8 mouse cellular contexts compared by ENCODE assay signal in the genomic region with DNA sequence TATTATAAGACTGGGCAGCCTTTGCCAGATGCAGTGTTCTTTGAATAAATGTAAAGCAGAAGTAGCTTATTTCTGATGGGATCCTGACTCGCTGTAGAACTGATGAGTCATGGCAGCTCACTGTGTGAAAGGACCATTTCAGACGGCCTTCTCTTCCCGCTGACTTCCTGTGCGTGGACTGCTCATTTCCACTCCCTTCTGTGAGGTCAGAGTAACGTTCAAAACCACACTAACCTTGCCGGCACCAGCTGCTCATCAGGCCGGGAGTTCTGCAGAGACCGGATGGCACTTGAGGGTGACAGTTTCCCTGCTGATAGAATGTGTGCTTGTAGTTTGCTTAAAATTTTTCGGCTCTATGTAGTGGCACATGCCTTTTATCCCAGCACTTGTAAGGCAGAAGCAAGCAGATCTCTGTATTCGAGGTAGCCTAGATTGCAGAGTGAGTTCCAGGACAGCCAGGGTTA. TPM values are rescaled to one million over a fixed set of nuclear protein-coding genes. Genes with fewer than 3 reads are reported as not detected.
DNase-seq lines count a peak whose midpoint lies in the region; ATAC-seq and TF ChIP-seq lines count a peak whose summit lies in the region.

No protein-coding gene starts in this region.

- H3K4me3 ChIP-seq in hindbrain, postnatal 0 days (ENCODE audit: low read length) = no peak overlapping the region
- no peak overlapping the region for H3K4me3 ChIP-seq in hindbrain, embryonic 16.5 days (ENCODE audit: low read length)
- no peak overlapping the region for H3K4me3 ChIP-seq in embryonic facial prominence, embryonic 15.5 days (replicated peaks)
- H3K4me3 ChIP-seq in intestine, embryonic 16.5 days (ENCODE audit: low read length) = no peak overlapping the region
- no peak overlapping the region for H3K4me3 ChIP-seq in lung, adult 2 months (replicated peaks; ENCODE audit: extremely low read depth, low read depth, low read length)
- no peak overlapping the region for H3K4me3 ChIP-seq in forebrain, embryonic 14.5 days (ENCODE audit: low read depth, low read length)

- DNase-seq in hindbrain, postnatal 0 days (ENCODE audit: low spot score) = peak; percentile 10
- DNase-seq in NIH3T3 (ENCODE audit: low read depth) = peak; percentile 82
- peak; percentile 23 for DNase-seq in lung, adult 2 months
- peak; percentile 21 to 25 for DNase-seq in spleen, postnatal 14 days (ENCODE audit: low spot score in 2 of 2)
- no peak for DNase-seq in forebrain, embryonic 14.5 days (ENCODE audit: low spot score)

- no peaks in the 10 kb centered on the region for H3K27me3 ChIP-seq in hindbrain, postnatal 0 days (ENCODE audit: insufficient read depth, low read length)
- no peaks in the 10 kb centered on the region for H3K27me3 ChIP-seq in hindbrain, embryonic 16.5 days (replicated peaks; ENCODE audit: control insufficient read depth, insufficient read depth, low read length)
- no peaks in the 10 kb centered on the region for H3K27me3 ChIP-seq in embryonic facial prominence, embryonic 15.5 days
- no peaks in the 10 kb centered on the region for H3K27me3 ChIP-seq in intestine, embryonic 16.5 days (replicated peaks; ENCODE audit: control insufficient read depth, insufficient read depth, low read length)
- H3K27me3 ChIP-seq in forebrain, embryonic 14.5 days (replicated peaks; ENCODE audit: control insufficient read depth, insufficient read depth, low read length) = no peaks in the 10 kb centered on the region

- no peak for TF ChIP-seq CTCF in hindbrain, postnatal 0 days (IDR thresholded peaks at IDR 0.05; ENCODE audit: low read depth)
- no peak for TF ChIP-seq CTCF in lung, adult 2 months (IDR thresholded peaks at IDR 0.05; ENCODE audit: insufficient read depth, low read length)

- ATAC-seq in hindbrain, postnatal 0 days = no peak
- ATAC-seq in hindbrain, embryonic 16.5 days = no peak
- no peak for ATAC-seq in embryonic facial prominence, embryonic 15.5 days (ENCODE audit: insufficient number of reproducible peaks, low FRiP score, low TSS enrichment, low read depth)
- peak; percentile 54 for ATAC-seq in intestine, embryonic 16.5 days
- ATAC-seq in forebrain, embryonic 14.5 days = no peak

- no peaks in the 10 kb centered on the region for H3K36me3 ChIP-seq in hindbrain, postnatal 0 days (ENCODE audit: insufficient read depth, low read length)
- no peaks in the 10 kb centered on the region for H3K36me3 ChIP-seq in hindbrain, embryonic 16.5 days (ENCODE audit: control insufficient read depth, insufficient read depth, low read length)
- no peaks in the 10 kb centered on the region for H3K36me3 ChIP-seq in embryonic facial prominence, embryonic 15.5 days
- H3K36me3 ChIP-seq in intestine, embryonic 16.5 days (ENCODE audit: control insufficient read depth, insufficient read depth, low read length) = no peaks in the 10 kb centered on the region
- no peaks in the 10 kb centered on the region for H3K36me3 ChIP-seq in forebrain, embryonic 14.5 days (ENCODE audit: control insufficient read depth, insufficient read depth, low read length)

- 59% methylated on average over 10 of the region's 10 CpGs for WGBS in hindbrain, postnatal 0 days
- WGBS in hindbrain, embryonic 16.5 days = 61% methylated on average over 10 of the region's 10 CpGs
- WGBS in embryonic facial prominence, embryonic 15.5 days = 43% methylated on average over 10 of the region's 10 CpGs
- WGBS in intestine, embryonic 16.5 days = 44% methylated on average over 10 of the region's 10 CpGs
- 25% methylated on average over 10 of the region's 10 CpGs for WGBS in lung, adult 2 months
- WGBS in forebrain, embryonic 14.5 days = 71% methylated on average over 10 of the region's 10 CpGs

- TF ChIP-seq POLR2A in lung, adult 2 months (IDR thresholded peaks at IDR 0.05; ENCODE audit: borderline replicate concordance, extremely low read depth, low read depth, low read length) = no peak

- H3K9ac ChIP-seq in hindbrain, postnatal 0 days (replicated peaks; ENCODE audit: low read length) = no peak overlapping the region
- no peak overlapping the region for H3K9ac ChIP-seq in hindbrain, embryonic 16.5 days (ENCODE audit: low read depth, low read length)
- no peak overlapping the region for H3K9ac ChIP-seq in embryonic facial prominence, embryonic 15.5 days
- no peak overlapping the region for H3K9ac ChIP-seq in intestine, embryonic 16.5 days (ENCODE audit: low read depth, low read length)
- H3K9ac ChIP-seq in forebrain, embryonic 14.5 days (ENCODE audit: low read length) = no peak overlapping the region

- no peaks in the 10 kb centered on the region for H3K4me1 ChIP-seq in hindbrain, postnatal 0 days (ENCODE audit: insufficient read depth, low read length)
- no peaks in the 10 kb centered on the region for H3K4me1 ChIP-seq in hindbrain, embryonic 16.5 days (ENCODE audit: control insufficient read depth, insufficient read depth, low read depth, low read length)
- peaks cover 7% of the 10 kb centered on the region for H3K4me1 ChIP-seq in embryonic facial prominence, embryonic 15.5 days
- 0 out of 2 replicates have a peak, but pooled peaks cover 6% of the 10 kb centered on the region for H3K4me1 ChIP-seq in intestine, embryonic 16.5 days (ENCODE audit: control insufficient read depth, insufficient read depth, low read length)
- H3K4me1 ChIP-seq in lung, adult 2 months (ENCODE audit: control insufficient read depth, insufficient read depth, low read length) = 0 out of 2 replicates have a peak, but pooled peaks cover 3% of the 10 kb centered on the region
- no peaks in the 10 kb centered on the region for H3K4me1 ChIP-seq in forebrain, embryonic 14.5 days (ENCODE audit: control insufficient read depth, insufficient read depth, low read length)

- H3K27ac ChIP-seq in hindbrain, postnatal 0 days = no peak overlapping the region
- H3K27ac ChIP-seq in hindbrain, embryonic 16.5 days (ENCODE audit: low read depth, low read length) = no peak overlapping the region
- peak overlapping the region; percentile 8; the same call in 1 of the 2 replicates for H3K27ac ChIP-seq in embryonic facial prominence, embryonic 15.5 days (replicated peaks)
- H3K27ac ChIP-seq in intestine, embryonic 16.5 days (ENCODE audit: low read length) = no peak overlapping the region
- H3K27ac ChIP-seq in forebrain, embryonic 14.5 days (ENCODE audit: low read depth, low read length) = no peak overlapping the region

- no peaks in the 10 kb centered on the region for H3K9me3 ChIP-seq in hindbrain, postnatal 0 days (ENCODE audit: low read length)
- H3K9me3 ChIP-seq in hindbrain, embryonic 16.5 days (ENCODE audit: control insufficient read depth, low read length) = no peaks in the 10 kb centered on the region
- no peaks in the 10 kb centered on the region for H3K9me3 ChIP-seq in embryonic facial prominence, embryonic 15.5 days (replicated peaks)
- H3K9me3 ChIP-seq in intestine, embryonic 16.5 days (ENCODE audit: control insufficient read depth, low read length) = no peaks in the 10 kb centered on the region
- no peaks in the 10 kb centered on the region for H3K9me3 ChIP-seq in forebrain, embryonic 14.5 days (replicated peaks; ENCODE audit: control insufficient read depth, low read length)

- H3K4me2 ChIP-seq in hindbrain, postnatal 0 days (ENCODE audit: low read depth, low read length) = no peak overlapping the region
- no peak overlapping the region for H3K4me2 ChIP-seq in hindbrain, embryonic 16.5 days (ENCODE audit: low read length)
- H3K4me2 ChIP-seq in embryonic facial prominence, embryonic 15.5 days (replicated peaks) = peak overlapping the region; percentile 6; the same call in 1 of the 2 replicates
- no peak overlapping the region for H3K4me2 ChIP-seq in intestine, embryonic 16.5 days (ENCODE audit: low read depth, low read length)
- no peak overlapping the region for H3K4me2 ChIP-seq in forebrain, embryonic 14.5 days (ENCODE audit: low read length)

RNA-seq across cellular contexts. Expression of gene Mta3, which starts 26.2 kb away (rescaled TPM):
- total RNA-seq in hindbrain, postnatal 0 days (2014; rRNA removed) = 31.7 and 58.5 TPM in 2 replicates
- 33.0 and 36.8 TPM in 2 replicates for polyA plus RNA-seq in hindbrain, postnatal 0 days (2015; fragmentation: Nextera tagmentation; extraction: Ambion mirVana)
- polyA plus RNA-seq in hindbrain, embryonic 16.5 days (2015; fragmentation: Nextera tagmentation; extraction: Ambion mirVana) = 29.4 and 34.3 TPM in 2 replicates
- polyA plus RNA-seq in embryonic facial prominence, embryonic 15.5 days (2015; fragmentation: Nextera tagmentation; extraction: Ambion mirVana) = 45.8 and 46.4 TPM in 2 replicates
- polyA plus RNA-seq in intestine, embryonic 16.5 days (2015; fragmentation: Nextera tagmentation; extraction: Ambion mirVana) = 33.2 and 35.0 TPM in 2 replicates
- polyA plus RNA-seq in lung, adult 2 months (2012; rRNA removed) = 30.2 and 34.9 TPM in 2 replicates
- polyA plus RNA-seq in forebrain, embryonic 14.5 days (2014; fragmentation: Nextera tagmentation; extraction: Ambion mirVana) = 26.5 and 28.1 TPM in 2 replicates
